Mouse (Mus musculus) layer of hippocampus, adult 18-20 months (tissue): Measurements from ENCODE around the gene Ankle2. TPM values are rescaled to one million over a fixed set of nuclear protein-coding genes. Genes with fewer than 3 reads are reported as not detected.
A peak's percentile ranks its signal among the peaks of the same experiment; 100 is the strongest.

Source experiments
- DNase-seq, 2 experiments: peaks; one replicate each; pipeline ENCODE4 v3.0.0; 2022; ENCODE audit warnings: low spot score in 2 of 2
- long read RNA-seq: library from polyadenylated mRNA; stranded (forward); transcript quantifications from one replicate; pipeline ENCODE4 v2.0.0, GENCODE M21; 2021
- total RNA-seq, 2 experiments: library from RNA; stranded (reverse); gene quantifications; 2 replicates each; pipeline ENCODE4 v1.2.3; 2021

The Ankle2 gene
- 10 to 100 TPM; 43.5 to 48.0 TPM for total RNA-seq
- long read RNA-seq, full-length matches to known transcripts = 37 of 53 reads
- long read RNA-seq, partial matches to known transcripts = 12 of 53 reads
- long read RNA-seq, other reads (novel, unspliced or antisense) = 4 of 53 reads

- DNase-seq = peak; percentile 85 to 93
Measured at GRCm38 (mm10) chr5:110230780-110231461, at the start of gene Ankle2. Gene Ankle2, plus strand, starts transcription at chr5:110231004.

- no peak for DNase-seq
Measured at GRCm38 (mm10) chr5:110181716-110182115, 49.1 kb upstream of the Ankle2 start.

DNA sequence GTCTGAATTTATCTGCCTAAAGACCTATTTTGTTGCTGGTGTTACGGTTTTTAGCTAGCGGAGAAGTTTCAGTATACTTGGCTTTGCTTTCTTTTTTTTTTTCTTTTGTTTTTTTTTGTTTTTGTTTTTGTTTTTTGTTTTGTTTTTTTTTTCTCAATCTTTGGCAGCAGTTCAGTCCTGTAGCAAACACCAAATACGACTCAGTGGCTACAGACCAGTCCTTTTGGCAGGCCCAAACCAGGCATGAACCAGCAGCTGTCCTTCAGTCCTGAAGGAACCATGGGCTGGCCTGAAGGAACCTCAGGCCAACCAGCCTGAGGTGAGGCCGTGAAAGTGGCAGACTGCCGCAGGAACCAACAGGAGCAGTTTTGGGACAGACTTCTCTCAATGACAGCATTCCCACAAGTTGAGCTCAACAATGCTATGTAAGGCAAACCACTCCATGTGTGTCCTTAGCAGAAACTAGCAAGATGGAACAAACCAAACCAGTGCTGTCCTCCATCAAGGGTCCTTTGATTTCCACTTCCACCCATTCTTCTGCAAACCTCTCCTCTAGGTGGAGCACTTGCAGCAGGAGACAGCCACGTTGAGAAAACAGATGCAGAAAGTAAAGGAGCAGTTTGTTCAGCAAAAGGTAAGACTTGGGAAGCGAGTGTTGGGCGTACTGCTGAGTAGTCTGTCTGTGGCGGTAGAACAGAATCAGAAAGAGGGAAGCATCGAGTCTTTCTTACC is 27.5 kb upstream of the Ankle2 start:
- DNase-seq = peak in 1 of 2 experiments; percentile 6

- no peak for DNase-seq
Measured at GRCm38 (mm10) chr5:110204777-110205176, 26.0 kb upstream of the Ankle2 start.

GRCm38 (mm10) chr5:110211312-110211711 is 19.5 kb upstream of the Ankle2 start:
- DNase-seq = no peak

- no peak for DNase-seq
Measured at GRCm38 (mm10) chr5:110216780-110217179, 14.0 kb upstream of the Ankle2 start.

GRCm38 (mm10) chr5:110220331-110220730 is 10.5 kb upstream of the Ankle2 start:
- no peak for DNase-seq

DNA sequence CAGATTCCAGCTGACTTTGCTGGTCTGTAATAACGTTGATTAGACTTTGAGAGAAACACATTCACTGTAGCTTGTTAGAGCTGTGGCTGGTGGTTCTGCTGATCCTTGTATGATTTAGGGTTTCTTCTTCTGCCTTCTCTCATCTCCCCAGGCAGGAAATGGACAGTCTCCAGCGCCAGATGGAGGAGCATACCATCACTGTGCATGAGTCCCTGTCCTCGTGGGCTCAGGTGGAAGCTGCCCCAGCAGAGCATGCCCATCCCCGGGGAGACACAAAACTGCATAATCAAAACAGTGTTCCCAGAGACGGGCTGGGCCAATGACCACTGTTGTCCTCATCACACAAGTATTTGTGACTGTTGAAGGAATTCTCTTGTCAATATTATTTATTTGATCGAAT is 8.0 kb upstream of the Ankle2 start:
- DNase-seq = peak in 1 of 2 experiments; percentile 9

GRCm38 (mm10) chr5:110225056-110225455 is 5.7 kb upstream of the Ankle2 start:
- DNase-seq = no peak

- no peak for DNase-seq
Measured at GRCm38 (mm10) chr5:110227336-110227883, 3.4 kb upstream of the Ankle2 start.

GRCm38 (mm10) chr5:110230401-110230779 is 414 bp upstream of the Ankle2 start:
- DNase-seq = no peak

DNA sequence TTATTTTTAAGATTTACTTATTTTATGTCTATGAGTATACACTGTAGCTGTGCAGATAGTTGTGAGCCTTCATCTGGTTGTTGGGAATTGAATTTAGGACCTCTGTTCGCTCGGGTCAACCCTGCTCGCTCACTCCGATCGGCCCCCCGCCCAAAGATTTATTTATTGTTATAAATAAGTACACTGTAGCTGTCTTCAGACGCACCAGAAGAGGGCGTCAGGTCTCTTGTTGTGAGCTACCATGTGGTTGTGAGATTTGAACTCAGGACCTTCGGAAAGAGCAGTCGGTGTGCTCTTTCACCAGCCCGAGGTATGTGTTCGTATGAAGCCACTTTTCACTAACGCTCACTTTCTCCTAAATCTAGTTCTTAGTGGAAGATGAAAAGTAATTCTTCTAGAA is 834 bp downstream of the Ankle2 start:
- no peak for DNase-seq

DNA sequence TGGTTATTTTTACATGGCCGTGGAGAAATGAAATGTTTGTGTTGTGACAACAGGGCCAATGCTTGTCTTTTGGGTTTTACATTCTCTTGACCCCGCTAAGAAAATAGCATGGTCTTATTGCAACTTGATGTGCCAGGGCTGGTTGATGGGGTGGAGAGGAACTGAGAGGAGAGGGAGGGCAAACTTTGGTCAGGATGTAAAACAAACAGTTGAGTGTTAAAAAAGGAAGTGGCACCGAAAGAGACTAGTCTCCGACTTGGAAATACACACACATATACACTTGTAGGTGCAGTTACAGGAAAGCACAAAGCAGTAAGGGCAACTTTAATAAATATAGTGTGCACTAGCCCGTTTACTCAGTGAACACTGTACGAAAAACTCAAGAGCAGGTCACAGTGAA is 1.5 kb downstream of the Ankle2 start:
- no peak for DNase-seq

DNA sequence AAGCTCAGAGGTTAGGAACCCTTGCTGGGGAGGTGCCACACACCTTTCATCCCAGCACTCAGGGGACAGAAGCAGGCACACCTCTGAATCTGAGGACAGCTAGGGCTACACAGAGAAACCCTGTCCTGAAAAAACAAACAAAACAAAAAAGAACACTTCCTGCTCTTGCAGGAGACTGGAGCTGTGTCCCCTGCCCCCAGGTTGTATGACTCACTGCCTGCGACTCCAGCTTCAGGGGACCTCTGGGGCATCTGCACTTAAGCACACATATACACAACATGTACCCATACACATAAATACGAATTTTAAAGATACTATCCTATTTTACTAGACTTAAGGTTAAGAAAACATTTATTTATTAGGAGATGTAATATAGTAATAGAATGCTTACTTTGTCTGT is 13.3 kb downstream of the Ankle2 start:
- no peak for DNase-seq

DNA sequence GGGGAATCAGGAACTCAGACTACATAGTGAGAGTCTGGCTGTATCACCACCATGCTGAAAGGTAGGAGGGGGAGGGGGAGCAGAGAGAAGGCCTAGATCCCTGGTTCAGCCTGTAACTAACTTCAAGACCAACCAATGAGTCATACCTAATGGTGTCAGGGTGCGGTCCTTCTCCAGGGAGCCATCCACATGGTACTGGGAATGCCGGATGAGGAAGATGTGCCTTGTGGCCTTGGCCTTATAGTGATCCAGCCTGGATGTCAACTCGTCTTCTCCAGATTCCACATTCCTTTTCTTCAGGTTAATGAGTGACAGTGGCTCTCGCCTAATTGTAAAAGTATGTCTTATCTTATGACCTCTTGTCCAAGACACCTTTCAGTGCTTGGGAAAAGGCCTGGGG is 36.1 kb downstream of the Ankle2 start:
- no peak for DNase-seq

- DNase-seq = peak; percentile 77 to 90
Measured at GRCm38 (mm10) chr5:110269141-110270101, 38.6 kb downstream of the Ankle2 start, which contains the start of gene Pgam5. Gene Pgam5, minus strand, starts transcription at chr5:110269913.

DNA sequence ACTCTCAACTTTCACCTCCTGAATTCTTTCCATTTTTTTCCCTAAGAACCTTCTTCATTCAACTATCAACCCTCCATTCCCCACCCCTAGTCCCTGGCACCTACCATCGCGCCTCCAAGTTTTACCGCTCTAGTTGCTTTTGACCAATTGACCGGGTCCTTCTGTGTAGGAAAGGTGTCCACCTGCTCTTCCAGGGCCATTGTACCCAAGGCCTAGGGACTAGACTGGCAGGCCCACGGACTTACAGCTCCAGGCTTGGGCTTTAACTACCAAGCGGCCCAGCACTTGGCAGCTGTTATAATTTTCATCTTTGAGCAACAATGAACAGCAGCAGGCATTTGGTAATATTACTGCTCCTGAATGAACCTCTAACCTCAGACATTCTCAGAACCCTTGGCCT is 39.4 kb downstream of the Ankle2 start:
- DNase-seq = no peak

DNA sequence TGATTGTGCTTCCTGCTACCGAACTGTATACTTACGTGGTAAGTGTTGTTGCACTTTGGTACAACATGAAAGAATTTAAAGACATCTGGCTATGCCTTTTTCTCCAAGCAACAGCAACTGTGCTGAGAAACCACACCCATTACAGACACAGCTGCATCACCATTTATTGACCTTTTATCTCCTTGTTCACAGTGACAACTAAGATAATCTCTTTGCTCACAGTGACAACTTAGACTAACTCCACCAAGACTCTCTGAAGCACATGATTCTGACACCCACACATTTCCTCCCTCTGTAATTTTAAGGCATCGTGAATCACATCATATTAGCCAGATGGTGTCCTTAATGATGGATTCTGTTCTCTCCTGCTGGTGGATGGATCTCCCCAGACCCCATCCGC is 43.3 kb downstream of the Ankle2 start:
- DNase-seq = no peak

DNA sequence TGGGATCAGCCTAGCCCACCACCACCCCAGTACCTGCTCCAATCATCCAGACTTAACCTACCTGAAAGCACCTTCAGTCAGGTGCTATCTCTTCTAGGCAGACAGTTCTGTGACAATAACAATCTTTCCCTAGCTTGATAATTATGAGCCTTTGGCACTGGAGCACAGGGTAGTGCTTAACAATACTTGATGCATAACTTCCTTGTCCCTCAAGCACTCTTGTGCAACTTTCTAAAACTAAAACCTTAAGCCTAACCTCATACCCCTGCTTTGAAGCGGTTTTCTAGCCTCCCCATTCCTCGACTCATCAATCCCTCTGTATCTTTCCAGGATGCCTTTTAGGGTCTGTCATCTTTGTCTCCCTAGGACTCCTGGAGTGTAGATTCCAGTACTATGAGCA is 44.0 kb downstream of the Ankle2 start:
- no peak for DNase-seq

DNA sequence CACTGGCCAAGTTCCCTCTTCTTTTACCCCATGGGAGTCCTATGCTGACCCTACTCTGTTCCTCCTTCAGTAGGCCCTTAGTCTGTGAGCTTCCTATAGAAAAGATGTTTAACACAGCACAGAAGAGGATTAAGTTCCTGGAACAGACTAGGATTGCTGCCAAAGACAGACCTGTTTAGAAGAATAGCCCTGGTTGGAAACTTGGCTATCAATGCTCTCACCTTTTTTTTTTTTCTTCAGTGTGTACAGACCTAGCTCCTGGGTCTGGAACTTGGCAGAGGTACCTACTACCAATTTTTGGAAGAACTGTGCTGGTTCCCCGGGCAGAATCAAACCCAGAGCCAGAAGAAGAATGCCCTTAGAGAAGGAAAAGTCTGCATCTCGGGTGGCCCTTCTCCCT is 45.6 kb downstream of the Ankle2 start:
- DNase-seq = no peak

DNA sequence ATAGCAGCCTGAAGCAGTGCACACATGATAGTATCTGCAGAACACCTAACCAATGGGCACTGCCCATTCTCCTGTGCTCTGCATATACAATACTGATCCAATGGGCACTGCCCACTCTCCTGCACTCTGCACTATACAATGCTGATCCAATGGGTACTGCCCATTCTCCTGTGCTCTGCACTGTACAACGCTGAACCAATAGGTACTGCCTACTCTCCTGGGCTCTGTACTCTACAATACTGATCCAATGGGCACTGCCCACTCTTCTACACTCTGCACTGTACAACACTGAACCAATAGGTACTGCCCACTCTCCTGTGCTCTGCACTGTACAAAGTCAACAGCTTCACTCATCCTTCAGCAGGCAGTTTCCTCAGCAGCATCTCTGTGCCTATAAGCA is 46.1 kb downstream of the Ankle2 start:
- DNase-seq = no peak
